Mouse (Mus musculus) ovary, postnatal 36 days (tissue): Measurements from ENCODE around the gene Ctnnd2.

Experiments used
- DNase-seq: peaks from one replicate; pipeline ENCODE4 v3.0.0; 2022; ENCODE audit warnings: low spot score, mixed read lengths

Gene Ctnnd2

DNA sequence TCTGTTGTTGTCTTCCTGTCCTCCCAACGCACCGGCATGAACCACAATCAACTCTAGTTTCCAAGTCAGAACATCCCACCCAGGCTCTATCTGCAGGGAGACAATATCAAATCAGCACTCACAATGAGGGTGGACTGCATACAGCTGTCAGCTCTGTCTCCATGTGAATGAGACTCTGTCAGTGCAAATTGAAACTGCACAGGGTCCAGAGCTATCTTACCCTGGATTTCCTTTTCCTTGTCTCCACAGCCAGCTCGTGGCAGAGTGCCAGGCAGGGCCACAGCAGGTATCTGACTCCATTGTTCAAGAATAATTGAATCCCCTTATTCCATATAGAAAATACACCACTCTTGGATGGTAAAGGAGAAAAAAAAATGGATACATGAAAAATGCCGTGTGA, 343.0 kb downstream of the Ctnnd2 start:
- DNase-seq, result no peak

DNA sequence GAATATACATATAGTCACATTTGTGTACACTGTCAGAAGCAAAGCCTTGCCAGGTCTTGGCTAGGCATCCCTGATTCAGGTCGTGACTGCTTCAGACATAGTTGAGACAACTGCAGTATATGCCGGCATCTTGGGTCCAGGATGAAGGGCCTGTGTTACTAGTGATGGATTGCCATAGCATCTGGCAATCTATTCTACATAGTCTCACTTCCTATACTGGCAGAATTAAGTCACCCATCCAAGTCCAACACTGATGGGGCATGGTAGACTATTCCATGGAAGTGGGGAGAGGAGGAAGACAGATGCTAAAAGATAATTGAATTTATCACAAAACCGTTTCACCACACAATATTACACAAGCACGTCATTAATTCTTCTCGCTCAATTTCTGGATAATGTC, 369.1 kb downstream of the Ctnnd2 start:
- DNase-seq, result no peak

DNA sequence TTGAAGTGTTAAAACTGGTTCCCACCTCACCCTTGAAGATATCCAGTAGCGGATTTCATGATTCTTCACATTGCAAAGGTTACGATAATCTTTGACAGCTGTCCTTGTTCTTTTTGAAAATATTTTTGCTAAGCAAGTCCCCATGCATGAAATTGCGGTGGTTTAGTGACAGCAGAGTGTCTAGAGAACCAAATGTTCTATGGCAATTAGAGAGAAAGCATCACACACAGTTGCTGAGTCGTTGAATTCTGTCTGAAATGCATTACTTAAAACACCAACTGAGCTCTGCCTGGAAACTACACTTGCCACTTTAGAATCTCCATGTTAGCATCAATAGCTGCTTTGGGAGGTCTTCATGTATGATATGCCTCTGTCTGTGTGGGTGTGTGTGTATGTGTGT, 375.9 kb downstream of the Ctnnd2 start:
- DNase-seq, result no peak

DNA sequence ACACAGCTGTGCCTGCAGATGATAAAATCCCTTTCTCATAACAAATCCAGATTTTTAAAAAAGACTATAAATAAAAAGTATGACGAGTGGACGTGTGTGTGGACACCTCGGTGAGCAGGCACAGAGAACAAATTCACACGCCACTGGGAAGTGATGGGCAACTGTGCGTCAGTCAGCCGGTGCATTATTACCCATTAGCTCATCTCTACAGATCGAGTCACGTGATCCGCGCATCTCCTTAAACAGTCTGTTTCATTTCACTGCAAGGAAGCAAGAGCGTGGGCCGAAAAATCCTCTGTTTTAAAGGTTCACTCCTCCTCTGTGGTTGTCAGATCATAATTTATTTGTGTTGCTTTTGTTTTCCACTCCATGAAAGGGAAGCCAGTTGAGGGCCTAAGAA, 378.6 kb downstream of the Ctnnd2 start:
- DNase-seq, result no peak

DNA sequence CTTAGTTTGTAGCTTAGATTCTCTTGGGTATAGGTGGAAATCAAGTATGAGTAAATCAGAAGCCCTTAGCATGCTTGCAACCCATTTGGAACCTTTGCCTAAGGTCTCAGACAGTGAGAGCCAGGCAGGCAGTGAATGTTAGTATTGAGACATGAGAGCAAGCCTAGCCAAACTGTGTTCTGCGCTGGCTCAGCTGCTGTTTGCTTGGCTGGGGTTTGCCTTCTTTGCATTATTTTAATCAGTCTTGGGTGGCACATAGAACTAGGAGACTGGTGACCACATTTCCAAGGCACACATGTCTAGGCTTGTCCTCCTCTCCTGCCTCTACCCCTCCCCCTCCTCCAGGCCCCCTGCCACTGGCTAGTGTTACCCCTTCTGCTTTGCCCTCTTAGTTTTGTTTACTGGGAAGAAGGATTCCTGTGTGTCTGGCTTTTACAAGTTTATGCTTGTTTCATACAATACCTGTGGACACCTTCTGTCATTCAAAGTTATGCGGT, 381.6 kb downstream of the Ctnnd2 start:
- no peak for DNase-seq

DNA sequence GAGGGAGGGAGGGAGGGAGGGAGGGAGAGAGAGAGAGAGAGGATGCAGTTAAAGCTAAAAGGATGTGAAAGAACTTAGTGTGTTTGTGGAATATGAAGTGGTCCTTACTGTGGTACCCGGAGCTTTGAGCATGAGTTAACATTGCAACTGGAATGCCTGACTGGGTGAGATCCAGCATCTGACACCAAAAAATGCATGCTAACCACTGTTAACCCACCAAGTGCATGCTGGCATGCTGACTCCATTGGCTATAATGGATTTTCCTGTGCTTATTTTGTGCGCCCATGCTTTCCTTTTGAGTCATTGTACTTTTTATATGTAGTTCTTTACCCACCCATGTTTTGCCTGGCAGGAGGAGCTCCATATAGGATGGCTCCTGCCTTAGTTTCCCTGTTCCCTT, 383.4 kb downstream of the Ctnnd2 start:
- no peak for DNase-seq

DNA sequence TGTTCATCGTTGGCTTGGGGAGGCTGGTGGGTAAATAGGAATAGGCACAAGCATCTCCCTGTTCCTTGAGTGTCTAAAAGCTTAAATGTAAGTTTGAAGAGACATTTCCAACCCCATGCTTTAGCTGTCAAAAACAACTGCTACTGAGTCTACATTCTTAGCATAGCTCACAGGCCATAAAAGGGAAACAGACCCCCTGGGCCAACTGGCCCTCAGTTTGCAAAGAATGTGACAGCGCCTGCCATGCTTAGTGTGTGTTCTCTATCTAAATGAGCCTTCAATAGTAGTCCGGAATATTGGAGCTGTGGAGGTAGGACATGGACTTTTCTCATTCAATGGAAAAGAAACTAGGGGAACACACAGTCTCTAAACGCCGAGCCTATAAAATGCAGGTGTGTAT, 390.0 kb downstream of the Ctnnd2 start:
- no peak for DNase-seq

DNA sequence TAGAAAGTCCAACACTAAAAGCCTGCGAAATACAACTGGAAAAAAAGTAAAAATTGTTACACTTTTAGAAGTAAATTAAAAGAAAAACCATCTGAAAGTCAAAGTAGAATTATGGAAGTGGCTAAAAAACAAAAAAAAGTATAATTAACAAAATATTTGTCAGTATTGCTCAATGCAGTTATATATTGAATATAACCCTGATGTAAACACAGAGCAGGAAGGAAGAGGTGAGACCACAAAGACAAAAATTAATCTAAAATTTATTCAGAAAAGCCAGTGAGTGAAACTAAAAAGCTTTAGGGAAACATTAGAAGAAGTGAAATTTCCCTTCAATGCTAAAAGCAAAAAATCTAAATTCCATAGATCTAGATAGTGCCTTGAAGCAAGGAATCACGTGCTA, 392.2 kb downstream of the Ctnnd2 start:
- DNase-seq, result no peak

DNA sequence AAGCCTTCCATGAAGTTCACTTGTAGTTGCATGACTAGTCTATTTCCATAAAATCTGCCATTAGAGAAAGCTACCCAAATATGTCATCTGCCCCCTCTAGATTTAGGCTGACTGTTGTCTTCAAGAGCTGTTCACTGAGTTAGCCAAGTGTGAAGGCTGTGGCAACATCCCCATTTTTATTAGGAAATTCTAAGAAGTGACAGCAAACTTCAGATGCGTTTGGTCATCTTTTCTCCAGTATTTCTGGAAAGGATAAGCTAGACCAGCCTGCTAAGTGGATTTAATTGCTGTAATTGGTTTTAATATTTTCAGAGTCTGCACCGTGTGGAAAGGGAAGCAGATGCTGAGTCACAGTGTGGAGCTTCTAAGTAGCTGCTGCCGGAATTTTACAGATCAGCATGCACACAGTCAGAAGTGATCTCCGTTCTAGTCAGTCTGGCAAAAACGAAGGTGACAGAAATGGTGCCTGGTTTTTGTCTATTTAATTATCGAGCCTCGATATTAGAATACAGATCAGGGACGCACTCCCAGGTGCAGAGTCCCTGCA, 397.9 kb downstream of the Ctnnd2 start:
- no peak for DNase-seq

DNA sequence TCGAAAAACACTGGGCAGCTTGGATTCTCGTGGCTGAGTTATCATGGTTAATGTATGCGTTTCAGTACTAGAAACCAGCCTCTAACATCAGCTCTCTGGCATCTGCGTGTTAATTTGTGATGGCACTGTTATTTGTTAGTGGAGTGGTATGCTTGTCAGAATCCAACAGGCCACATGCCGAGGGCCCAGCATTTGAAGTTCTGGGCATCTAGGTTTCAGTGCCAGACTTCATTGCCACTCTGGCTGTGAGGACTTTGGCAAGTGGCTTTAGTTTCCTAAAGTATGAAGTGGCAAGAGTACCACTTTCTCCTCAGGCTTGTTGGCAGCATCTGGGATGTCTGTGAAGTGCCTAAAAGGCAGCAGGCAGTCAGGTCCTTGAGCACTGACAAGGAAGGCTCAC, 415.1 kb downstream of the Ctnnd2 start:
- no peak for DNase-seq

DNA sequence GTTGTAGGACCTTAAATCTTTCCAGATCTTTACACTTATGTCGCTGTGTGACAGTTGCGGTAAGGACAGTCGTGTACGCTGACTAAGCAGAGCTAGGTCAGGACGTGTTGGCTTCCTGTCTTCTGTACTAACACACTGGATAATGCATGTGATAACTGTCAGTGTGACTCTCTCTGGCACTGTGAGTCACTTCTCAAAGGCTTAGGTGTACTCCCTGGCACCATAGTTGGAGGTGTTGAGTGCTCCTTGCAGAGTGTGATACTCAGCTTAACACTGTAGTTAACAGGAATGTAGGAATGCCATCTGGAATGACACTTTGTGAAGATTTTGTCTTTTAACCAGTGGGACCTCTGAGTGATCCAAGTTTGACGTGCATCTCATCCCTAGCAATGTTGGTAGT, 418.5 kb downstream of the Ctnnd2 start:
- no peak for DNase-seq

DNA sequence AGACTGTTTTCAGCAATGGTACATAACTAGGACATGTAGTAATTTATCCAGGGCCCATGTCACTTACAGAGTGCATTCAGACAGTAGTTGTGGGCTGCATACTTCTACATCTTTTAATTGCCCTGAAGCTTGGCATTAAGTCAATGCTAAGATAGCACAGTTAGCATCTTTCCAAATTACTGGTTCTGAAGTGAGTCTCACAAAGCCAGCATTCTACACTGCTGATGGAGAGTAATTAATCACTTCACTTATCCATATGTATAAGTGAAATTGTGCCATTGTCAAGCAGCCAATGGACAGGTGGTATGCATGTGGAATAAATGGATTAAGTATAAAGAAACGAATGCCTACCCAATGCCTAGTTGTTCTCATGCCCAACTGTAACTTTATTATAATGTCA, 423.1 kb downstream of the Ctnnd2 start:
- no peak for DNase-seq

DNA sequence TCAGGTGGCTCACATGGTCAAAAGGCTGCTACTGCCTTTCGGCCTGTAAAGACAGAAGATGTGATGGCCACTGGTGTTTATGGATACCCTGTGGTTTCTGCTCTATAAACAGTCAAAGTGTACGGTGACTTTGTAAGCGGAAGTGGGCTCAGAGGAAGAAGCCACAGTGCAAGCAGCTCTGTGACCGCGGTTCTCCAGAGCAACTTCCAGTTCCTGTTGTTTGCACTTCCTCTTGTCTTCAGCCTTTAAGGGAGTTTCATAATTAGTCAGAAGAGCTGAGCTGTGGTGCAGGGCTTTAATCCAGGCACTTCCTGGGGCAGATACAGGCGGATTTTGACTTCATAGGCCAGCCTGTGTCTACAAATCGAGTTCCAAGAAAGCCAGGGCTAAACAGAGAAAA, 438.2 kb downstream of the Ctnnd2 start:
- no peak for DNase-seq

DNA sequence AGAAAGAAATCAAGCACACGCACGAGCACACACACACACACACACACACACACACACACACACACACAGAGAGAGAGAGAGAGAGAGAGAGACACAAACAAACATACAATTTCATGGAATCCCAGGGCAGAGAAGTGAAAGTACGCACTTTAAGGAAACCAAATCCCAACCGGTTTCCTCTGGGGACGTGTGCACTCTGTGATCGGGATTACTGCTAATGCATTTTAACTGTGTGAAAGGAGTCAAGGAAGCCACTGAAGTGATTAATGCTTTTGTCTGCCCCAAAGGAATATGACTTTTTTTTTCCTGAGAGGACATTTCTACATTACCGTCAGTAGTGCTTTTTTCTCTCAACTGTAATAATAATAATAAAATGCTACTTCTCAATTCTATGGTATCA, 443.1 kb downstream of the Ctnnd2 start:
- no peak for DNase-seq

DNA sequence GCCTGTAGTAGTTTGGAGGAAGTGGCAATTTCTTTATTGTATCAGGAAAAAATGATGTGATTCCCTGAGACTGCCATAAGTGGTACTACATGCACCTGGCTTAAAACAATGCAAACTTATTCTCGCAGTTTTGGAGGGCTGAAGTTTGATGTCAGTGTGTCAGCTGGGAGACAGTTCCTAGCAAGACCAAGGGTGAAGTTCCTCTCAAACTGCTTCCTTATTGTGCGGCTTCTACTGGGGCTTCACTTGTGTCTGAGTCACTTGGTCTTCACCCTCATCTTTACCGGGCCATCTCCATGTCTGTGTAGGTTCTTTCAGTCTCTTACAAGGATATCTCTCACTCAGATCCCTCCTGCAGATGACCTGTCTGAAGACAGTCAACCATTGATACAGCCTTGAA, 444.5 kb downstream of the Ctnnd2 start:
- no peak for DNase-seq

DNA sequence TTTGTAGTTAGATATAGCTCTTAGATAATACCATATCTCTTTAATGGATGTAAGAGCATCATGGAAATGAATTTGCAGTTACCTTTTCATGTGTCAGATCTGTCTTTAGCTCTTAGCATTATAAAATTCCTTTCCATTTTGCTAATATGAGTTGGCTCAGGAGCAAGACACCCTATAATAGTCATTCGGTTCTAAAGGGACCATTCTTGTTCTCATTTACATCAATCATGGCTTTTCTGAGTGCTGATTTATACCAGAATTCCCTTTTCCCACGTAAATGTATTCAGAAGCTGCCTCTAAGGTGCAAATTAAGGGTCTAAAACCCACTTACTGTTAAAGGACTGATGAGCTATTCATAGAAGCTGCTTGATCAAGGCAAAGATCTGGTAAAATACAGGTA, 445.5 kb downstream of the Ctnnd2 start:
- no peak for DNase-seq

DNA sequence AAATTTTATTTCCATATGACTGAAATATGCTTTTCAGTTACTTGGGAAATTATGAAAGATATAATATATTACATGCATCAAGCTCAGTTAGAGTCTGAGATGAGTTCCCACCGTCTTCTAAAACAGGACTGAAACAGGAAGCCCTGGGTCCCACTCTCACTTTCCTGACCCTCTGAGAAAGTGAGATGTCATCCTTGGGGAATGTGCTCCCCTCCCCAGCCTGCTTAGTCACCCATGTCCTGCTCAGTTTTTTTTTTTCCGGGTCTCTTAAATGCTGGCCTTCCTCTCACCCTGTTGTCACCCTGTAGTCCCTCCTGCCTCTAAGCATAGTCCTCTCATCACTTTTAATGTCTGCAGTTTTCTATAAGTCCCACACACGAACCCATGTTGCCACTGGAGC, 456.1 kb downstream of the Ctnnd2 start:
- DNase-seq, result no peak

DNA sequence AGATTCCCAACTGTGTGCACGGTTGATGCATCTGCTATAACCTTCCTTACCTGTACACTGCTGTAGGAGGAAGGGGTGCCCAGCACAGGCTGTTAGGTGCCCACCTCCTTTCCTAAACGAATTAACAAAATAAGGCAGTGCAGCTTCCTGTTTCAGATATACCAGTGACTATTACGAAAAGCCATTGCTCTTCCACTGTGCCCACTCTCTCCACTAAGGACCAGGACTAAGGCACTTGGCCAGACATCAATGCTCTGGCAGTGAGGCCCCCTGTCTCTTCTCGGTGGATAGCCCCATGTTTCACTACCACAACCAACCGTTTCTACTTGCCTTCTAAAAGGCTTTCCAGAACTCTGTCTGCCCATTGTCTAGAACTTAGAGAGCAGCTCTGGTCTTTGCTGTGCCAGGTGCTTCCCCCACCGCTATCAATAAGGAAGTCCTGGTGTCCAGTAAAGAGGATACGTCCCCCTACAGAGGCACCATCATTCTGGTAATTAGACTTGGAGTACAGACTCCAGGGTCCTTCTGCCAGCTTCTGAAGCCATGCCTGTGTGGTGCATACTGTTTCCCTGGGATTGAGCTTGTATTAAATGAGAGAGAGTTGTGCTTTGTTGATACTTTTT, 459.8 kb downstream of the Ctnnd2 start:
- DNase-seq, result no peak

DNA sequence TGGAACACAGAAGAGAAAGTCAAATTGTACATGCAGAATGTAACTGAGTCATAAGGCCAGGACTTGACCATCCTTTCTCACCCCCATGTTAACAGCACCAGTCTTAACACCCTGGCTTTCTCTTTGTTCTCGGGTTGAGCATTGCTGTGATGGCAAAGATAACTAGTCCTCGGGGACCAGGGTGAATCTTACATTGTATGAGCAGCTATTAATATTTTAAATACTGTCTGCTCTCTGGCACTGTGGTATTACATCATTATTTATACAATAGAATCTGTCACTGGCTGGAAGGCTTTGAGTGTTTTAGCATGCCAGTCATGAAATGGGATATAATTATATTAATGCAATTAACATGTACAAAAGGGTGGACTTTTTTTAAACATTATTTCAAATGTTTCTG, 461.5 kb downstream of the Ctnnd2 start:
- no peak for DNase-seq

DNA sequence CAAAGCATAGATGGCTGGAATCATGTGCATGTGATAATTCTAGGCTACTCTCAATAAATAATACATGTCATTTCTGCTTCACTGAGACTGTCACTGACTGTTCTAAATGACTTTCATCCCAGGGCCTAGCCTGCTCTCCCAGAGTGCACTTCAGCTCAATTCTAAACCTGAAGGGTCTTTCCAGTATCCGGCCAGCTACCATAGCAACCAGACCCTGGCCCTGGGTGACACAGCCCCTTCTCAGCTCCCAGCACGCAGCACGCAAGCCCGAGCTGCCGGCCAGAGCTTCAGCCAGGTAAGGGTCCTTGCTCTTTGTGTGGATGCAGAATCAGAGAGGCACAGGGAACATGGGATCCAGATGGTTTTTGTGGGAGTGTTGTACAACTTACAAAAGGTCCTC, 462.1 kb downstream of the Ctnnd2 start:
- no peak for DNase-seq

DNA sequence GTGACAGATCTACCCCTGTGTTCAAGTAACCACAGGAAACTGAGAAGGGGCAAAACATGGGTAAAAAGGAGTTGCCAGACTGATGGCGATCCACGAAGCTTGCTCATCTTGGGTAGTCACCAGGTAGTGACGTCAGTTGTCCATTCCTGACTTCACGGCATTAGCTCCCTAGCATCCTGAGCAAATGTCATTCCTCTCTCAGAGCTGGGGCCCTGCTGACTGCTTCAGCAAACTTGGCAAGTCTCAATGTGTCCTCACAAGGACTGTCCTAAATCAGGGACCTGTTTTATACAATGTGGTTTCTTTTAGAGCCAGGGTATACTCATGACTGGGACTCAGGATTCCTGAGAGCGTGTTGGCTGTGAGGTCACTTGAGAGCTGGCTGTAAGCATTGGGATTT, 468.3 kb downstream of the Ctnnd2 start:
- no peak for DNase-seq

DNA sequence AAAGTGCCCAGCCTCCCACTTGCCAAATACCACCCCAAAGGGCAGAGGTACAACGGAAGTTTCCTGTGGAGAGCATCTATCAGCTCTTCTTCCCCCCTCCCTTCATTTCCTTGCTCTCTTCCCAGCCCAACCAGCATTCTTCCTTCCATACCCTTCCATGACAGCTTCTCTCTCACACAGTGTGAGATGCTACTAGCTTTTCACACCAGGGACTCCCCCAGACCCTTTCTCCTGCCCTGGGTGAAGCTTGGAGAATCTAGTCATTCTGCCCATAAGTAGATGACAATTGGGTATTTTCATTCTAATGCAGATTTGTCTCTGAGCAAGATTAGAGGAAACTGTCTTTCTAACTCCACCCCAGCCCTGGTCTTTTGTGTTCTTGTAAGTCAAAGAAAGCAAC, 473.3 kb downstream of the Ctnnd2 start:
- DNase-seq, result no peak

DNA sequence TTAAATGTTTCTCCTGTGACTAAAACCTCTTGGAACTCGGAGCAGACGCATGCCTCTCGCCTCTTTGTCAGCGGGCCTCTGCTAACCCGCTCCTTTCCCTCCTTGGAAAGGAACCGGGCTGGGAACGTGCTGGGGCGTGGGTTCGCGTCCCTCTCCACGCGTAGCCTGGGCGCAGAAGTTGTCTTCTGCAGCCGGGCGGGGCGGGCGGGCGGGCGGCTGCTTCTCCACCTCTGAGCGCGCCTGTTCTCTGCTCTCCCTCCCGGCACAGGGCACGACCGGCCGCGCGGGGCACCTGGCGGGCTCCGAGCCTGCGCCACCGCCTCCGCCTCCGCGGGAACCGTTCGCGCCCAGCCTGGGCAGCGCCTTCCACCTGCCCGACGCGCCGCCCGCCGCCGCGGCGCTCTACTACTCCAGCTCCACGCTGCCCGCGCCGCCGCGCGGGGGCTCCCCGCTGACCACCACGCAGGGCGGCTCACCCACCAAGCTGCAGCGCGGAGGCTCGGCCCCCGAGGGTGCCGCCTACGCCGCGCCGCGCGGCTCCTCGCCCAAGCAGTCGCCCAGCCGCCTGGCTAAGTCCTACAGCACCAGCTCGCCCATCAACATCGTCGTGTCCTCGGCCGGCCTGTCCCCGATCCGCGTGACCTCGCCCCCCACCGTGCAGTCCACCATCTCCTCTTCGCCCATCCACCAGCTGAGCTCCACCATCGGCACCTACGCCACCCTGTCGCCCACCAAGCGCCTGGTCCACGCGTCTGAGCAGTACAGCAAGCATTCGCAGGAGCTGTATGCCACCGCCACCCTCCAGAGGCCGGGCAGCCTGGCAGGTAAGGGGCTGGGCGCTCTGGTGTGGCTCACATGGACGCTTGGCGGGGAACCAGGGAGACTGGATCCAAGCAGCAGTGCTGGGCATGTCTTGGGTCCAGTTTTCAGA, 474.4 kb downstream of the Ctnnd2 start:
- no peak for DNase-seq
